ENCODE assay signal across 8 mouse cellular contexts in genomic region chr1:170644255-170645205, GRCm38 (mm10). TPM values are rescaled to one million over a fixed set of nuclear protein-coding genes. Genes with fewer than 3 reads are reported as not detected.
DNase-seq lines count a peak whose midpoint lies in the region; ATAC-seq lines count a peak whose summit lies in the region.

TSS of gene Olfml2b (plus strand) at chr1:170644532.

- H3K4me2 ChIP-seq in intestine, embryonic 15.5 days (replicated peaks), result peak within 1 kb of the TSS; percentile 94

- peak within 1 kb of the TSS; percentile 52 for H3K9ac ChIP-seq in intestine, embryonic 15.5 days

- no peaks in the 10 kb centered on the region for H3K9me3 ChIP-seq in intestine, embryonic 15.5 days

- H3K4me3 ChIP-seq in intestine, embryonic 15.5 days (replicated peaks), result peak within 1 kb of the TSS; percentile 54

- H3K4me1 ChIP-seq in intestine, embryonic 15.5 days (replicated peaks), result peaks cover 14% of the 10 kb centered on the region; the same call in 1 of the 2 replicates

- H3K27ac ChIP-seq in intestine, embryonic 15.5 days, result peak within 1 kb of the TSS; percentile 27; the same call in 1 of the 2 replicates

- peak; percentile 94 for DNase-seq in adrenal gland, adult 2 months
- DNase-seq in embryo, embryonic 11 days, result peak; percentile 93
- peak; percentile 78 to 87 for DNase-seq in gastrocnemius, postnatal 36 days
- peak; percentile 73 to 79 for DNase-seq in left cerebral cortex, postnatal 14 days (ENCODE audit: low spot score in 2 of 2)
- DNase-seq in right cerebral cortex, postnatal 14 days, result peak; percentile 77

- 13% methylated on average over 51 of the region's 51 CpGs for WGBS in intestine, embryonic 15.5 days

- ATAC-seq in intestine, embryonic 15.5 days, result peak; percentile 97
- ATAC-seq in megakaryocyte progenitor cell, adult 5-6 weeks (replicated peaks; ENCODE audit: poor library complexity), result peak; percentile 96
- ATAC-seq in inflammation-experienced regulatory T-cells, adult 6 months, result no peak

- H3K36me3 ChIP-seq in intestine, embryonic 15.5 days, result no peaks in the 10 kb centered on the region

- H3K27me3 ChIP-seq in intestine, embryonic 15.5 days (replicated peaks), result no peaks in the 10 kb centered on the region; the same call in 1 of the 2 replicates

- intact Hi-C loops in gastrocnemius, postnatal 36 days (cut with DNase I), result loop anchor here (5.0 kb wide), 1 partner anchor 118 kb away; no protein-coding TSS in a partner anchor
- intact Hi-C loops in left cerebral cortex, postnatal 14 days (cut with DNase I), result no loop called here

RNA-seq across cellular contexts. Expression of gene Olfml2b, which starts in this region (rescaled TPM):
- 1 to 10 TPM; 5.0 to 7.9 TPM for total RNA-seq in adrenal gland, adult 2 months (2021)
- polyA plus RNA-seq in adrenal gland, adult 2 months (2012; rRNA removed), result 11.3 and 12.3 TPM in 2 replicates
- 1 to 10 TPM; 6.9 to 8.2 TPM for total RNA-seq in gastrocnemius, postnatal 36 days (2021)
- polyA plus RNA-seq in intestine, embryonic 15.5 days (2015; fragmentation: Nextera tagmentation; extraction: Ambion mirVana), result 19.8 and 20.4 TPM in 2 replicates
- 1 to 10 TPM; 5.3 to 6.6 TPM for total RNA-seq in left cerebral cortex, postnatal 14 days (2021)
- 0.67 and 1.3 TPM in 2 replicates for total RNA-seq in megakaryocyte progenitor cell, adult 5-6 weeks (2015)
- total RNA-seq in megakaryocyte progenitor cell, adult 5-6 weeks (2017), result 1.8 and 2.0 TPM in 2 replicates
- not detected for polyA plus RNA-seq in inflammation-experienced regulatory T-cells, adult 6 months (2017; shearing (Covaris generic))

Comparison
In these comparisons a context has a peak if more than half of its experiments do, and no peak if none do; other contexts are left out.
1. RNA of gene Olfml2b (polyA plus RNA-seq): 19.8 to 20.4 TPM in intestine, embryonic 15.5 days and 11.3 to 12.3 TPM in adrenal gland, adult 2 months; not detected in inflammation-experienced regulatory T-cells, adult 6 months; every median in the first group is over 10 times any median in the second.
2. Peak in every context shown above with its lines, with median percentiles within 50 percentile points of each other: DNase-seq.